Mouse (Mus musculus): Measurements from ENCODE around the gene Vmn2r42. TPM values are rescaled to one million over a fixed set of nuclear protein-coding genes. Genes with fewer than 3 reads are reported as not detected.

Vmn2r42 gene
- total RNA-seq (2023) = not detected

GRCm38 (mm10) chr7:8200220-8200619 lies at the start of gene Vmn2r42:
Gene Vmn2r42, minus strand, starts transcription at chr7:8200320.

GRCm38 (mm10) chr7:8161554-8161953 lies 38.6 kb downstream of the Vmn2r42 start, which contains the start of gene Vmn2r41:
Gene Vmn2r41, minus strand, starts transcription at chr7:8161654.

Other genes with a start within 250 kb of the Vmn2r42 start
- gene Vmn2r41, start 38.7 kb downstream of the Vmn2r42 start, total RNA-seq (2023) = not detected
- not detected for gene Vmn2r43, start 60.3 kb upstream of the Vmn2r42 start, total RNA-seq (2023)
- not detected for gene Vmn2r44, start 183.0 kb upstream of the Vmn2r42 start, total RNA-seq (2023)

Data from monocyte, adult 59 days (primary cell).